Mouse (Mus musculus): Measurements from ENCODE around the gene Mcat.

DNA sequence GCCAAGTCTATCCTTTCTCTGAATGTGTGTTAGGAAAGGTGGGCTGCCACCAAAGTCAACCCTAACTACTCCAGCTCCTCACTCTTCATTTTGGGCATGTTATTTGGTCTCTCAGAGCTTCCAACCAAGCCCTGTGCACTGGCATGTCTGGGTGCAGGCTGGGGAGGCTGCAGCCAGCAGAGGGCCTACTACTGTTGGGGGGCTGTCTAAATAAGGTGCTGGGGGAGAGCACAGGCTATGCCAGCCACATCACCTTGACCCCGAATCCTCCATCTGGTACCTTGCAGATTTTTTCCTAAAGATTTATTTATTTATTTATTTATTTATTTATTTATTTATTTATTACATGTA lies 39.4 kb upstream of the Mcat start:
- TF ChIP-seq CTCF (IDR thresholded peaks at IDR 0.05) (peak; percentile 11; the same call in 1 of the 2 replicates), EP300 (IDR thresholded peaks at IDR 0.05; ENCODE audit: insufficient read depth, low read depth, low read length) (no peak), POLR2A (IDR thresholded peaks at IDR 0.05; ENCODE audit: insufficient read depth, low read depth, low read length) (no peak)

Data from heart, adult 2 months (tissue).